Mouse (Mus musculus): ENCODE data around the gene Txlnb. TPM values are rescaled to one million over a fixed set of nuclear protein-coding genes. Genes with fewer than 3 reads are reported as not detected.
"Not testable (repeated sequence)": the region's sequence is repeated elsewhere in the genome, so short reads cannot be mapped to it uniquely, and the experiment has no call there.

Gene Txlnb
- total RNA-seq, 2 experiments from 2014 or later = 0.88 to 0.89 TPM

- DNase-seq (ENCODE audit: low spot score in 2 of 2) = no peak
Measured at GRCm38 (mm10) chr10:17815052-17815451, 19.0 kb downstream of the Txlnb start.

DNA sequence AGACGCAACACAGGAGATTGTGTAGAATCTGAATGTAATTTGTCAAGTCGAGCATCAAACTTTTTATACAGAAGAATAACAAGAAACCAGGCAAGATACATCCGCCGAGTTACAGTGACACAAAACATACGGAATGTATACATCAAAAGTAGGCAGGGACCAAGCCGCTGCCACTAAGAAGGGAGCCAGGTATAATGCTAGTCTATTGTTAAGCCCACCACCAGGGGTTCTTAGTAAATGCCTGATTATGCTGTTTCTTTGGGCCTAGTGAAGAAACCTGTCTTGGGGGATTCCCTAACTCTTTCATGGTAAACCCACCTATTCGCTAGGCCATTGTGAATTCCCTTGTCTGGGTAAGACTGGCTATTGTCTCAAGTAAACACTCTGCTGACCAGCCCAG, 24.4 kb downstream of the Txlnb start:
- not testable (repeated sequence) for DNase-seq (ENCODE audit: low spot score in 2 of 2)

GRCm38 (mm10) chr10:17827391-17827790, 31.4 kb downstream of the Txlnb start:
- DNase-seq (ENCODE audit: low spot score in 2 of 2) = no peak

DNA sequence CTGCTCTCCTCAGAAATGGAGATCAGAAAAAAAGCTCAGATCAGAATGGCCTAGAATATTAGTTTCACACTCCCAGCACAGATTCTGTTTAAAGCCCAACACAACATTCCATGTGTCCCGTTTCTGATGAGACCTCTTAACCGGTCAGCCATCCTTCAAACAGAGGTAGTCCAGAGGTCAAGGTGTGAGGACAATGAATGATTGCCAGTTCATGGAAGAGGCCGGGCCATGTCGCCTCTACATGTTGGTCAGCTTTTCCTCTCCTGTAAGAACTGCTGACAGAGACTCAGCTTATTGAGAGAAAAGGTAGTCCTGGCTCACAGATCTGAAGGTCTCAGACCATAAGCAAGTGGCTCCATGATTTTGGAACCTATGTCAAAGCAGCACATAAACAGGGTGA, 33.2 kb downstream of the Txlnb start:
- no peak for DNase-seq (ENCODE audit: low spot score in 2 of 2)

DNA sequence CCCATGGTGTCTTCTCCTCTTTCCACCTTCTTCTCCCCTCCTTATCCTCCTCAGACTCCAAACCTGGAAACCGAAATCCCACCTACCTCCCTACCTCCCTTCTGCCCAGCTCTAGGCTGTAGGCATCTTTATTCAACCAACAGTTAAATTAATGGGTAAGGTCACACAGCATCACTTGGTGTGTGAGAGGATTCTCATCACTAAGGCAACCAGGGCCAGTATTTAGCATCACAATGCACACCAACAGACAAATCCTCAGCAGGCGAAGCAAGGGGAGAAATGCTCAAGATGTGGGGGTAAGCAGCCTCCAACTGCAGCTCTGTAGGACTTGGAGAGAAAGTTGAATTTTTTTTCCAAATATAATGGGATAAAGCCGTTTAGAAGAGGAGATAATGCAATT, 35.0 kb downstream of the Txlnb start:
- DNase-seq (ENCODE audit: low spot score in 2 of 2) = no peak

- no peak for DNase-seq (ENCODE audit: low spot score in 2 of 2)
Measured at GRCm38 (mm10) chr10:17835031-17835430, 39.0 kb downstream of the Txlnb start.

DNA sequence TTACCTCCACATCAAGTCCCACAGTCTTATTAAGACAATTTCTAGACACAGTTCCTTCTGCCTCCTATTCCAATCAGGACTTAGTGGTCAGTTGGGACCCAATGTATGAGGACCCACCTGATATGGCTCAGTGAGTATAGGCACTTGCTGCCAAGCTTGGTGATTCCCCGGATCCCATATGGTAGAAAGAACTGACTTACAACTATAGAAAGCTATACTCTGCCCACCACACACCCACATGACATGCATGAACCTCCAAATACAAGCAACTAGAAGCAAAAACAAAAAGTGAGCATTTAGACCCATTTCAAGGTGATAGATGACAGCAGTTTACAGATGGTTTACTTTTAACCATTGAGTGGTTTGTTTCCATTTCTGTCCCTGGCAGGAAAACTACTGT, 40.2 kb downstream of the Txlnb start:
- DNase-seq (ENCODE audit: low spot score in 2 of 2) = no peak

- DNase-seq (ENCODE audit: low spot score in 2 of 2) = peak; percentile 19 to 37
Measured at GRCm38 (mm10) chr10:17842030-17842429, 46.0 kb downstream of the Txlnb start.

- DNase-seq (ENCODE audit: low spot score in 2 of 2) = peak; percentile 49 to 56
Measured at GRCm38 (mm10) chr10:17844781-17845537, 48.9 kb downstream of the Txlnb start.

- DNase-seq (ENCODE audit: low spot score in 2 of 2) = no peak
Measured at GRCm38 (mm10) chr10:17857647-17858261, 61.7 kb downstream of the Txlnb start.

- no peak for DNase-seq (ENCODE audit: low spot score in 2 of 2)
Measured at GRCm38 (mm10) chr10:17860701-17861480, 64.9 kb downstream of the Txlnb start.

- peak; percentile 57 to 77 for DNase-seq (ENCODE audit: low spot score in 2 of 2)
Measured at GRCm38 (mm10) chr10:17869822-17870662, 74.0 kb downstream of the Txlnb start.

- no peak for DNase-seq (ENCODE audit: low spot score in 2 of 2)
Measured at GRCm38 (mm10) chr10:17878002-17878919, 82.2 kb downstream of the Txlnb start.

DNA sequence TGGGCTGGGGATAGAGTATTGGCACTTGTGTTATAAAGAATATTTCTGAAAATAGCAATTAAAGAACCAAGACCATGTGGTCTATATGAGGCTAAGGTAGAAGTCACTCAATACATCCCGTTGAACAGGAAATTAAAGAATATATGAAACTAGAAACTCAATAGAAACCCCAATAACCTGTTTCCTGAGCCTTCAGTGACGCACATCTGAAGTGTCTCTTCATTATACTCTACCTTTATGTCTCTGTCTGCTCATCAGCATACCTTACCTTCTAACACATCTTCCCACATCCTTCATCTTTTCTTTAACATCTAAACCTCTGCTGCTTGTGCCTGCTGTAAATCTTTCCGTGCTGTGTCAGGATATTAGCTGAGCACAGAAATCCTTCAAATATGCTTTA, 84.0 kb downstream of the Txlnb start:
- no peak for DNase-seq (ENCODE audit: low spot score in 2 of 2)

- DNase-seq (ENCODE audit: low spot score in 2 of 2) = no peak
Measured at GRCm38 (mm10) chr10:17880724-17881123, 84.7 kb downstream of the Txlnb start.

Other genes with a start within 250 kb of the Txlnb start
- gene Cited2, start 73.0 kb upstream of the Txlnb start, total RNA-seq (2021) = 10 to 100 TPM; 34.9 to 51.7 TPM
- 10 to 100 TPM; 26.1 to 29.8 TPM for gene Heca, start 151.8 kb downstream of the Txlnb start, total RNA-seq (2021)
- gene Abracl, start 227.1 kb downstream of the Txlnb start, total RNA-seq (2021) = 10 to 100 TPM; 16.9 to 24.1 TPM

Measured in left cerebral cortex, adult 18-20 months (tissue).